Mouse (Mus musculus) liver, embryonic 14.5 days (tissue): ENCODE results near the gene Pecr.

Source experiments
- CTCF ChIP-seq: IDR thresholded peaks from 2 replicates; pipeline ENCODE4 v1.5.1; 2016; ENCODE audit warnings: antibody characterized with exemption, low read depth, control low read depth
- EP300 ChIP-seq: IDR thresholded peaks from 2 replicates; pipeline ENCODE4 v1.6.1; 2016; ENCODE audit warnings: antibody characterized with exemption, low read depth

GRCm38 (mm10) chr1:72218626-72219025 lies 65.5 kb downstream of the Pecr start:
- no peak for TF ChIP-seq CTCF
- no peak for TF ChIP-seq EP300
